Mouse (Mus musculus) thymus, postnatal 36 days (tissue): Measurements from ENCODE around the gene Itsn2.
"Not testable (repeated sequence)": the region's sequence is repeated elsewhere in the genome, so short reads cannot be mapped to it uniquely, and the experiment has no call there.

ENCODE experiments used
- DNase-seq, 2 experiments: peaks; one replicate each; pipeline ENCODE4 v3.0.0; 2022; ENCODE audit warnings: mixed read lengths in 2 of 2

The Itsn2 gene

GRCm38 (mm10) chr12:4709926-4710325, 117.5 kb downstream of the Itsn2 start:
- DNase-seq: no peak

- no peak for DNase-seq
Observed at GRCm38 (mm10) chr12:4713361-4713760, 120.9 kb downstream of the Itsn2 start.

GRCm38 (mm10) chr12:4715606-4716005, 123.2 kb downstream of the Itsn2 start:
- DNase-seq: no peak

GRCm38 (mm10) chr12:4717417-4717816, 125.0 kb downstream of the Itsn2 start:
- DNase-seq: peak; percentile 27 to 38

- DNase-seq: no peak
Observed at GRCm38 (mm10) chr12:4719066-4719761, 126.8 kb downstream of the Itsn2 start.

GRCm38 (mm10) chr12:4719762-4720754, 127.6 kb downstream of the Itsn2 start:
- no peak for DNase-seq

- no peak for DNase-seq
Observed at GRCm38 (mm10) chr12:4729165-4729564, 136.7 kb downstream of the Itsn2 start.

- no peak for DNase-seq
Observed at GRCm38 (mm10) chr12:4731629-4732028, 139.2 kb downstream of the Itsn2 start.

- DNase-seq: no peak
Observed at GRCm38 (mm10) chr12:4732332-4732731, 139.9 kb downstream of the Itsn2 start.

- no peak for DNase-seq
Observed at GRCm38 (mm10) chr12:4738031-4738576, 145.7 kb downstream of the Itsn2 start, which contains the start of gene Fam228a. Gene Fam228a, minus strand, starts transcription at chr12:4738430.

GRCm38 (mm10) chr12:4740823-4741222, 148.4 kb downstream of the Itsn2 start:
- no peak for DNase-seq

GRCm38 (mm10) chr12:4742183-4742582, 149.7 kb downstream of the Itsn2 start:
- no peak for DNase-seq

- DNase-seq: no peak
Observed at GRCm38 (mm10) chr12:4744486-4744885, 152.0 kb downstream of the Itsn2 start.

- not testable (repeated sequence) for DNase-seq
Observed at GRCm38 (mm10) chr12:4754451-4754850, 162.0 kb downstream of the Itsn2 start.

GRCm38 (mm10) chr12:4757060-4757459, 164.6 kb downstream of the Itsn2 start:
- DNase-seq: no peak
